Mouse (Mus musculus) liver, embryonic 14.5 days (tissue): ENCODE results near the gene Gm5622. TPM values are rescaled to one million over a fixed set of nuclear protein-coding genes. Genes with fewer than 3 reads are reported as not detected.
"Not testable (repeated sequence)": the region's sequence is repeated elsewhere in the genome, so short reads cannot be mapped to it uniquely, and the experiment has no call there.

Experiments used
- ATAC-seq: fragments of 200-750 bp; cut with Nextera tagmentation; 2 replicates; pipeline ENCODE4 v1.8.0; 2017; ENCODE audit warnings: moderate number of reproducible peaks, mild to moderate bottlenecking, moderate library complexity; ENCODE audit not compliant: insufficient read depth
- DNase-seq, 3 experiments: peaks; one replicate each; pipeline ENCODE4 v3.0.0-alpha.2; 2012 to 2013; ENCODE audit warnings: low read depth in 3 of 3, low spot score in 3 of 3
- H3K27ac ChIP-seq: fragments of 300-500 bp; sonication (generic); 2 replicates; pipeline ENCODE4 v1.5.1; 2014; ENCODE audit warnings: moderate library complexity, mild to moderate bottlenecking, control low read depth, inconsistent platforms
- H3K27me3 ChIP-seq: fragments of 300-500 bp; sonication (generic); 2 replicates; pipeline ENCODE4 v1.6.1; 2014; ENCODE audit warnings: mild to moderate bottlenecking, low read length, moderate library complexity; ENCODE audit not compliant: control insufficient read depth, insufficient read depth
- H3K36me3 ChIP-seq: fragments of 300-500 bp; sonication (generic); replicated peaks from 2 replicates; pipeline ENCODE4 v1.6.1; 2014; ENCODE audit warnings: low read depth; ENCODE audit not compliant: control insufficient read depth, insufficient read depth
- H3K4me1 ChIP-seq, 2 experiments: fragments of 200-500 bp in 1 of 2; fragments of 300-500 bp in 1 of 2; sonication (generic) in 1 of 2; replicated peaks; 2 replicates each; pipeline ENCODE4 v1.6.1; 2012 to 2014; ENCODE audit warnings: antibody characterized with exemption in 1 of 2, inconsistent platforms in 1 of 2, low read length in 1 of 2; ENCODE audit not compliant: control insufficient read depth in 2 of 2, insufficient read depth in 2 of 2
- H3K4me2 ChIP-seq: fragments of 300-500 bp; sonication (generic); 2 replicates; pipeline ENCODE4 v1.6.1; 2014; ENCODE audit warnings: low read depth, mild to moderate bottlenecking, control low read depth, moderate library complexity
- H3K4me3 ChIP-seq, 2 experiments: fragments of 200-500 bp in 1 of 2; fragments of 300-500 bp in 1 of 2; sonication (generic) in 1 of 2; 2 replicates each; pipeline ENCODE4 v1.5.1; 2012 to 2014; ENCODE audit warnings: low read depth in 2 of 2, low read length in 2 of 2, mild to moderate bottlenecking in 2 of 2, control low read depth in 1 of 2, inconsistent platforms in 1 of 2, moderate library complexity in 1 of 2; ENCODE audit not compliant: insufficient read depth in 1 of 2
- H3K9ac ChIP-seq: fragments of 300-500 bp; sonication (generic); replicated peaks from 2 replicates; pipeline ENCODE4 v1.6.1; 2014; ENCODE audit warnings: mild to moderate bottlenecking, control low read depth, moderate library complexity
- H3K9me3 ChIP-seq: fragments of 300-500 bp; sonication (generic); 2 replicates; pipeline ENCODE4 v1.6.1; 2016; ENCODE audit warnings: low read length, mixed read lengths; ENCODE audit not compliant: control insufficient read depth
- CTCF ChIP-seq: IDR thresholded peaks from 2 replicates; pipeline ENCODE4 v1.5.1; 2016; ENCODE audit warnings: antibody characterized with exemption, low read depth, control low read depth
- EP300 ChIP-seq: IDR thresholded peaks from 2 replicates; pipeline ENCODE4 v1.6.1; 2016; ENCODE audit warnings: antibody characterized with exemption, low read depth
- WGBS: fragments of 180-500 bp; shearing (Covaris S2); extraction: QIAGEN DNeasy Blood & Tissue Kit; methylation state at CpG from one replicate; pipeline ENCODE4 v1.1.7; 2014; ENCODE audit not compliant: insufficient replicate concordance; 5-methylcytosine and 5-hydroxymethylcytosine counted together
- polyA plus RNA-seq, 2 experiments: library from polyadenylated mRNA; depleted of rRNA in 1 of 2; stranded (reverse) in 1 of 2; unstranded in 1 of 2; fragments of >200 nt; fragmentation: Nextera tagmentation in 1 of 2; extraction: Ambion mirVana in 1 of 2; gene quantifications; 2 replicates each; pipeline versions ENCODE4 v1.2.1 to v1.2.3; 2012 to 2014

Gene Gm5622
- not detected in 2 replicates for polyA plus RNA-seq (2012; rRNA removed)
- polyA plus RNA-seq (2014; fragmentation: Nextera tagmentation; extraction: Ambion mirVana), result 0.15 and 0.16 TPM in 2 replicates

- no peak for ATAC-seq
- DNase-seq, result no peak
- no peak within 1 kb of the TSS for H3K4me2 ChIP-seq
- H3K36me3 ChIP-seq, result no peaks in the 10 kb centered on the region
- no peaks in the 10 kb centered on the region for H3K27me3 ChIP-seq
- no peak within 1 kb of the TSS for H3K9ac ChIP-seq
- H3K4me1 ChIP-seq, result no peaks in the 10 kb centered on the region
- no peak within 1 kb of the TSS for H3K27ac ChIP-seq
- H3K9me3 ChIP-seq, result no peaks in the 10 kb centered on the region
- TF ChIP-seq CTCF (no peak), EP300 (no peak)
- 68% methylated on average over 4 of the region's 4 CpGs for WGBS
- no peak within 1 kb of the TSS for H3K4me3 ChIP-seq
Measured at GRCm38 (mm10) chr14:51552490-51552889, at the start of gene Gm5622. Gm5622 (plus strand) TSS chr14:51552790.

GRCm38 (mm10) chr14:51507416-51507815, 45.2 kb upstream of the Gm5622 start:
- Histone ChIP-seq H3K4me3 (no peak overlapping the region), H3K9me3 (no peaks in the 10 kb centered on the region), H3K36me3 (no peaks in the 10 kb centered on the region), H3K27me3 (no peaks in the 10 kb centered on the region), H3K9ac (no peak overlapping the region), H3K4me2 (no peak overlapping the region), H3K4me1 (no peaks in the 10 kb centered on the region), H3K27ac (no peak overlapping the region)
- DNase-seq (no peak), ATAC-seq (no peak)
- WGBS, result 77% methylated on average over 8 of the region's 8 CpGs
- TF ChIP-seq CTCF (no peak), EP300 (no peak)

- H3K27ac ChIP-seq, H3K4me1 ChIP-seq, ATAC-seq, H3K4me2 ChIP-seq, H3K36me3 ChIP-seq, H3K9me3 ChIP-seq, H3K9ac ChIP-seq, DNase-seq, H3K4me3 ChIP-seq, H3K27me3 ChIP-seq: not testable (repeated sequence)
- 64% methylated on average over 2 of the region's 2 CpGs for WGBS
Measured at GRCm38 (mm10) chr14:51573963-51574362, 21.4 kb downstream of the Gm5622 start, which contains the start of gene Gm17175. Gm17175 (minus strand) TSS chr14:51574063.

- not testable (repeated sequence) for DNase-seq, H3K4me1 ChIP-seq, H3K9ac ChIP-seq, H3K4me2 ChIP-seq, H3K4me3 ChIP-seq, H3K9me3 ChIP-seq, H3K27me3 ChIP-seq, H3K36me3 ChIP-seq, H3K27ac ChIP-seq, ATAC-seq
- WGBS, result 69% methylated on average over 4 of the region's 4 CpGs
Measured at GRCm38 (mm10) chr14:51592039-51592438, 39.4 kb downstream of the Gm5622 start, which contains the start of gene Gm17174. Gm17174 (minus strand) TSS chr14:51592139.

GRCm38 (mm10) chr14:51611210-51611609, 58.6 kb downstream of the Gm5622 start, which contains the start of gene Gm17078:
Gm17078 (minus strand) TSS chr14:51611310.
- H3K4me3 ChIP-seq, result no peak within 1 kb of the TSS
- H3K9ac ChIP-seq, result no peak within 1 kb of the TSS
- DNase-seq (no peak), ATAC-seq (no peak)
- WGBS, result 53% methylated on average over 1 of the region's 1 CpGs
- no peak within 1 kb of the TSS for H3K4me2 ChIP-seq
- no peaks in the 10 kb centered on the region for H3K27me3 ChIP-seq
- no peaks in the 10 kb centered on the region for H3K36me3 ChIP-seq
- no peaks in the 10 kb centered on the region for H3K4me1 ChIP-seq
- no peak within 1 kb of the TSS for H3K27ac ChIP-seq
- H3K9me3 ChIP-seq, result no peaks in the 10 kb centered on the region
- no peak for TF ChIP-seq EP300

GRCm38 (mm10) chr14:51632426-51632825, 79.8 kb downstream of the Gm5622 start:
- 72% methylated on average over 1 of the region's 1 CpGs for WGBS
- H3K36me3 ChIP-seq, H3K4me3 ChIP-seq, H3K9me3 ChIP-seq, ATAC-seq, H3K4me2 ChIP-seq, H3K27ac ChIP-seq, H3K9ac ChIP-seq, DNase-seq, H3K27me3 ChIP-seq, H3K4me1 ChIP-seq: not testable (repeated sequence)

GRCm38 (mm10) chr14:51635566-51635965, 83.0 kb downstream of the Gm5622 start, which contains the start of gene Gm4181:
Gm4181 (minus strand) TSS chr14:51635666.
- not testable (repeated sequence) for H3K27ac ChIP-seq, DNase-seq, H3K4me1 ChIP-seq, H3K9ac ChIP-seq, H3K9me3 ChIP-seq, H3K27me3 ChIP-seq, H3K36me3 ChIP-seq, H3K4me3 ChIP-seq, ATAC-seq, H3K4me2 ChIP-seq
- 40% methylated on average over 1 of the region's 1 CpGs for WGBS
